Mouse (Mus musculus) right cerebral cortex, postnatal 36 days (tissue): Measurements from ENCODE around the gene Cd2ap.

ENCODE experiments used
- DNase-seq, 2 experiments: peaks; one replicate each; pipeline ENCODE4 v3.0.0; 2022; ENCODE audit warnings: low spot score in 2 of 2, mixed read lengths in 1 of 2

Gene Cd2ap

GRCm38 (mm10) chr17:42860370-42860769 is 16.1 kb downstream of the Cd2ap start:
- no peak for DNase-seq

- DNase-seq = no peak
These were observed 19.0 kb downstream of the Cd2ap start for GRCm38 (mm10) chr17:42857506-42857905.

GRCm38 (mm10) chr17:42847108-42847507 is 29.4 kb downstream of the Cd2ap start:
- no peak for DNase-seq

GRCm38 (mm10) chr17:42837193-42837592 is 39.3 kb downstream of the Cd2ap start:
- no peak for DNase-seq

- DNase-seq = peak; percentile 22 to 65
These were observed 53.7 kb downstream of the Cd2ap start for GRCm38 (mm10) chr17:42822787-42823186.

- DNase-seq = no peak
These were observed 61.1 kb downstream of the Cd2ap start for GRCm38 (mm10) chr17:42815374-42815773.

GRCm38 (mm10) chr17:42792412-42792975 is 84.0 kb downstream of the Cd2ap start:
- no peak for DNase-seq

GRCm38 (mm10) chr17:42790787-42791186 is 85.7 kb downstream of the Cd2ap start:
- no peak for DNase-seq

GRCm38 (mm10) chr17:42789723-42790122 is 86.7 kb downstream of the Cd2ap start:
- DNase-seq = no peak

- DNase-seq = no peak
These were observed 87.6 kb downstream of the Cd2ap start for GRCm38 (mm10) chr17:42788686-42789453.

GRCm38 (mm10) chr17:42782156-42782757 is 94.2 kb downstream of the Cd2ap start:
- DNase-seq = peak; percentile 48 to 69

- DNase-seq = no peak
These were observed 122.7 kb downstream of the Cd2ap start for GRCm38 (mm10) chr17:42753791-42754190.

- no peak for DNase-seq
These were observed 124.3 kb downstream of the Cd2ap start for GRCm38 (mm10) chr17:42752173-42752572.

- DNase-seq = no peak
These were observed 130.6 kb downstream of the Cd2ap start for GRCm38 (mm10) chr17:42745657-42746420.
